Mouse (Mus musculus) ES-Bruce4 (cell line): ENCODE results near the gene Dapk2.

Experiments used
- EP300 ChIP-seq: IDR thresholded peaks from 2 replicates; pipeline ENCODE4 v1.6.1; 2011; ENCODE audit warnings: low read depth, low read length; ENCODE audit not compliant: insufficient read depth
- POLR2A ChIP-seq: IDR thresholded peaks from one replicate; pipeline ENCODE4 v1.8.1; 2011; ENCODE audit warnings: low read length; ENCODE audit not compliant: insufficient read depth

- TF ChIP-seq POLR2A (no peak), EP300 (no peak)
These were observed 113.7 kb downstream of the Dapk2 start for GRCm38 (mm10) chr9:66271726-66272125.
